Mouse (Mus musculus): ENCODE measurements at regions not wholly inside any gene's neighbourhood (a gene's known extent, or its start where the extent isn't known, plus 50 kb on each side); places are given as distances from the start of the nearest gene placed in this dataset.

GRCm38 (mm10) chr9:46544326-46544725, 224.5 kb upstream of the 4931429L15Rik start:
- 80% methylated on average over 3 of the region's 3 CpGs for WGBS

DNA sequence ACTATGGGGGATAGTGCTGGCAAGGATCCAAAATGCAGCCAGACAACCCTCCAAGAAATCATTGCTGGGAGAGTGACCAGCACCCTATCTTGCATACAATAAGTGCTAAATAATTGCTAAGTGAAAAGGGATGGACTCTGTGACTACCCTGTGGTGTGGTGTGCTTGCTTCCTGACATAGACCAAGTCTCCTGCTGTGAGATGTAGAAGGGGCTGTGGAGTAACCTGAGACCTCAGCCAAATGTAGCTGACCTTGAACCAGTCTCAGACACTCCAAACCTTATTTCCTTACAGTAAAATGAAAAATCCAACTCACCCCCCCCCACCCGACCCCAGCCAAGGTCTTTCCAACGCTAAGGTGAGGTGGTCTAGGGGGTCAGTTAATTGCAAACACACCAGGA, 221.2 kb upstream of the 4931429L15Rik start:
- 55% methylated on average over 2 of the region's 2 CpGs for WGBS
- Histone ChIP-seq H3K27me3 (no peaks in the 10 kb centered on the region), H3K36me3 (no peaks in the 10 kb centered on the region), H3K4me3 (no peak overlapping the region), H3K4me1 (no peaks in the 10 kb centered on the region), H3K27ac (no peak overlapping the region), H3K4me2 (no peak overlapping the region), H3K9ac (no peak overlapping the region), H3K9me3 (no peaks in the 10 kb centered on the region)
- ATAC-seq (ENCODE audit: borderline replicate concordance, extremely low read depth, low FRiP score, low TSS enrichment), result no peak

More at GRCm38 (mm10) chr9:46544326-46544725, 224.5 kb upstream of the 4931429L15Rik start:
- H3K4me1 ChIP-seq, result no peaks in the 10 kb centered on the region
- H3K27me3 ChIP-seq, result no peaks in the 10 kb centered on the region
- no peak for ATAC-seq (ENCODE audit: borderline replicate concordance, extremely low read depth, low FRiP score, low TSS enrichment)
- H3K27ac ChIP-seq, result no peak overlapping the region
- no peaks in the 10 kb centered on the region for H3K9me3 ChIP-seq
- no peak overlapping the region for H3K4me2 ChIP-seq
- H3K36me3 ChIP-seq, result no peaks in the 10 kb centered on the region
- no peak overlapping the region for H3K4me3 ChIP-seq
- no peak overlapping the region for H3K9ac ChIP-seq

DNA sequence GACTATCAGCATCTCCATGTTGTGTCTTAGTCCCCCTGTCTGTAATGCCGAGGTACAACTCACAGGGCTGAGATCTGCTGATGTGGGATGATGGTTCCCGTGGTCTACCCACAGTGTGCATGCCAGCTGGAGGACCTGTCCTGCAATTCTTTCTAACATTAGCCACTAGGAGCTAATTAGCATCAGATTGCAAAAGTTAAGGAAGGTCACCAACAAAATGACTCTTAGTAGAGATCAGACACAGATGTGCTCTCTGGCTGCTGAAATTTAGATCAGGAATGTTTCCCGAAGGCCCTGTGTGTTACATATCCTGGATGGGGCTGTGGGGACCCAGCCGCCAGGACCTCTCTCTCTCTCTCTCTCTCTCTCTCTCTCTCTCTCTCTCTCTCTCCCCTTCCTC, 218.8 kb upstream of the 4931429L15Rik start:
- no peaks in the 10 kb centered on the region for H3K4me1 ChIP-seq

DNA sequence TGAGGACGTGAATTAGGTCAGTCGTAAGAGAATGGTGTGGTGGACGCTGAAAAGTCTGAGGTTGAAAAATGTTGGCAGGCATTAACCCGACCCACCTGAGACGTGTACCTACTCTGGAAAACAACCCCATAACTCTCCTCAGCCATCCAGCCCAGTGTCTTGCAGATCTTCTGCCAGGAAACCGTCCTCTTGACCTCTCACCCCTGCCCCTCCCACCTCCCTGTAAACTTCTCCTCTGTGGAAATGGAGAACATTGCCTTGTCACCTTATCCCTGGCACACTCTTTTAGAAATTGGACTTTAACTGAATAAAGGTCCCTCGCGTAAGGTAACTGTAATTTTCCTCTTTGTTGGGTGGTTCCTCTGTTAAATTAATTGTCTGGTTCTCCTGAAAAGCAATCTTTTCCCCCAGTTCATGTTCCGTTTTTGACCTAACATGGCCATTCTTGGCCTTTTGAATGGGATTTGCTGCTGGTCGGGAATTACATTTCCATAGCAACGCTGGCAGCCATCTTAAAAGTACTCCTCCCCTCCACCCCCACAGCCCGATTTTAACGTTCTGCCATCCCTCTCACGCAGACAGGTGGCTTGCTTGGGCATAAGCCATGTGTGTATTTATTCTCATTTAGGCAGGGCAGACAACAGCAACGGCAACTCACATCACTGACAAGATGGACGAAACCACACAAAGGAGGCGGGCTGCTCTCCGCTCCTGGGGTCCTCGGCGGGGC, 196.8 kb upstream of the 4931429L15Rik start:
- no peaks in the 10 kb centered on the region for H3K36me3 ChIP-seq
- H3K9me3 ChIP-seq, result no peaks in the 10 kb centered on the region
- H3K4me1 ChIP-seq, result no peaks in the 10 kb centered on the region
- no peak for ATAC-seq (ENCODE audit: borderline replicate concordance, extremely low read depth, low FRiP score, low TSS enrichment)
- 80% methylated on average over 20 of the region's 20 CpGs for WGBS
- no peak overlapping the region for H3K4me2 ChIP-seq
- H3K9ac ChIP-seq, result no peak overlapping the region
- H3K4me3 ChIP-seq, result no peak overlapping the region
- no peak overlapping the region for H3K27ac ChIP-seq
- H3K27me3 ChIP-seq, result no peaks in the 10 kb centered on the region

More for the DNA sequence above, 218.8 kb upstream of the 4931429L15Rik start:
- H3K9me3 ChIP-seq, result no peaks in the 10 kb centered on the region
- H3K4me3 ChIP-seq, result no peak overlapping the region
- no peak overlapping the region for H3K4me2 ChIP-seq
- no peak for ATAC-seq (ENCODE audit: borderline replicate concordance, extremely low read depth, low FRiP score, low TSS enrichment)
- H3K9ac ChIP-seq, result no peak overlapping the region
- H3K36me3 ChIP-seq, result no peaks in the 10 kb centered on the region
- 67% methylated on average over 4 of the region's 4 CpGs for WGBS
- H3K27ac ChIP-seq, result no peak overlapping the region
- no peaks in the 10 kb centered on the region for H3K27me3 ChIP-seq

DNA sequence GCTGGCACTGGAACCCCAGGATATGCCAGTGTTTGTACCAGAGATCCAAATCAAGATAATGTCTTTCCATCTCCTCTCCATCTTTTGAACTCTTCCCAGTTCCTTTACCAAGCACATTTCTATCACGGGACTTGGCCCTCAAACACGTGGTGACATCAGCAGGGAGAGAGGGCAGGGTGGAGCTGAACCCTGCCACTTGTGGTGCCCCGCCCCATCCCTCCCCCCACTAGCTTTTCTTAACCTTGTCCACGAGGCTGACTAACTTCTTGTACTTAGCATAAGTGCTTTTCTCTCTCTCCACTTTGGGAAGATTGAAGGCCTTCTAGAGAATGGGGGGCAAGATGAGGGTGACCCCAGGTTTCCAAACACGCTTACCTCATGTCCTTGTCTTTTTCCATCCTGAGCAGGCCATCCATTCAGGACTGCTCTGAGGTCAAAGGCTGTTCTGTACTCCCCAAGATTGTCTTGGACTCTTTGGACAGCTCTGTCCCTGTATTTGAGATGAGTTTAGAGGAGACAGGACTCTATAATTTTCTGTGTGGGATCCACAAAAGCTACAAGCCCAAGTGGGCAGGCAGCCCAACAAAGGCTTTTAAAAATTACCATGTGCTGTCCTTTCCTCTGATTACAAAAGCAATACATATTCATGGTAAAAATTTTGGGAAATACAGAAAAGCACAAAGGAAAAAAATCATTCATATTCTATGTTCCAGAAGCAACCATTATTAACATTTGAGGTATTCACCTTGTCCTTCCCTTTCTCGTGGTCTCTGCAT, 192.7 kb upstream of the 4931429L15Rik start:
- 44% methylated on average over 6 of the region's 6 CpGs for WGBS
- Histone ChIP-seq H3K4me3 (no peak overlapping the region), H3K9me3 (no peaks in the 10 kb centered on the region), H3K4me2 (no peak overlapping the region), H3K27ac (no peak overlapping the region), H3K9ac (no peak overlapping the region), H3K4me1 (no peaks in the 10 kb centered on the region), H3K36me3 (no peaks in the 10 kb centered on the region), H3K27me3 (no peaks in the 10 kb centered on the region)
- ATAC-seq (ENCODE audit: borderline replicate concordance, extremely low read depth, low FRiP score, low TSS enrichment), result no peak

DNA sequence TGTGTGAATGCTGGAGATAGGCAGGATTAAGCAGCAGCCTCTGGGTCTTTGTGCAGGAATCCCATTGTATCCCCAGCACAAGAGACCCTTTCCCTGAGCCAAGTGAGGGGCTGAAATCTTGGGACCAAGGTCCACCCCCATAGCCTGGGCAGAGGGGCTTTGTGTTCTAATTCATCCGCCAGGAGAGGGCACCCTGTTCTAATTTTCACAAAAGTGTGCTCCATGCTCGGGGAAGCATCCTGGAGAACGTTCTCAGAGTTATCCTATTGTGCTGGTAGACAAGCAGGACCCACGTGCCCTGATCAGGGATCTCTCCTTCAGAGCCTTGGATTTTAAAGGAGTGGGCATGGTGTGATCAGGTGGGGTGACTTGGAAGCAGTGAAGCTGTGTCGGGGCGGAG, 191.5 kb upstream of the 4931429L15Rik start:
- 59% methylated on average over 6 of the region's 6 CpGs for WGBS
- Histone ChIP-seq H3K36me3 (no peaks in the 10 kb centered on the region), H3K4me2 (no peak overlapping the region), H3K9me3 (no peaks in the 10 kb centered on the region), H3K4me1 (no peaks in the 10 kb centered on the region), H3K27ac (no peak overlapping the region), H3K27me3 (no peaks in the 10 kb centered on the region), H3K4me3 (no peak overlapping the region), H3K9ac (no peak overlapping the region)
- ATAC-seq (ENCODE audit: borderline replicate concordance, extremely low read depth, low FRiP score, low TSS enrichment), result no peak

DNA sequence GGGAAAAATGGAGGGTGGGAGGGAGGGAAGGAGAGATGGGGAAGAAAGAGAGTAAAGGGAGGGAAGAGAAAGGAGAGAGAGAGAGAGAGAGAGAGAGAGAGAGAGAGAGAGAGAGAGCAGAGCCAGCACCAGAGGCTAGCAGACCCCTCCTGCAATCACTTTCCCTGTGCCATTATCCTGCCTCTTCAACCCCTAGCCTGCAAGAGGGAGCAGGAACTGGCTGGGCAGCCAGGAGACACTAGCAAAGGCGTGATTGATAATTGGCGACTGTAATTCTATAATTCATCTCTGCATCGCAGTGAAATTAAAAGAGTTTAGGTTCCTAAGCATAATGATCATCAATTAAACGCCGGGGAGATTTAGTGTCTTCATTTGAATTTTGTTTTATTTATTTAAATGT, 190.1 kb upstream of the 4931429L15Rik start:
- H3K4me3 ChIP-seq, result no peak overlapping the region
- H3K4me1 ChIP-seq, result no peaks in the 10 kb centered on the region
- ATAC-seq (ENCODE audit: borderline replicate concordance, extremely low read depth, low FRiP score, low TSS enrichment), result no peak
- H3K4me2 ChIP-seq, result no peak overlapping the region
- H3K36me3 ChIP-seq, result no peaks in the 10 kb centered on the region
- H3K27me3 ChIP-seq, result no peaks in the 10 kb centered on the region
- H3K9ac ChIP-seq, result no peak overlapping the region
- no peak overlapping the region for H3K27ac ChIP-seq
- H3K9me3 ChIP-seq, result no peaks in the 10 kb centered on the region
- 46% methylated on average over 5 of the region's 5 CpGs for WGBS

DNA sequence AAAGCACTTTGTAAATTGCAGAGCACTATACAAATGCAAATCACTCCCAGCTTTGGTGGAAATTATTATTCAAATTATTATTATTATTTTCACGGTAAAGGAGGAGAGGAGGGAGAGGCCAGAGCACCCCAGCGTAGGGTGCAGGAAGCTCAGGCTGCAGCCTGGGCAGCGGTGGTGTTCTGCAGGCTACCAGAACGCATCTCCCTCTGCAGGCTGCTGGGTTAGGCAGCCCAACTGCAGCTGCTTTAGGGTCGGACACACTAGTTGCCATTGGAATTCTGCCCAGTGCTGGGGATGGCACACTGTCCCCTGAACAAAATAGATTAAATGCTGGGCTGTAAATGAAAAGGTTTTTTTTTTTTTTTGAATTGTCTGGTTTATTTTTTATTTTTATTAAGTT, 189.7 kb upstream of the 4931429L15Rik start:
- Histone ChIP-seq H3K4me3 (no peak overlapping the region), H3K9me3 (no peaks in the 10 kb centered on the region), H3K27ac (no peak overlapping the region), H3K4me2 (no peak overlapping the region), H3K4me1 (no peaks in the 10 kb centered on the region), H3K27me3 (no peaks in the 10 kb centered on the region), H3K36me3 (no peaks in the 10 kb centered on the region), H3K9ac (no peak overlapping the region)
- no peak for ATAC-seq (ENCODE audit: borderline replicate concordance, extremely low read depth, low FRiP score, low TSS enrichment)
- WGBS, result 20% methylated on average over 5 of the region's 5 CpGs

GRCm38 (mm10) chr9:46507036-46507435, 187.2 kb upstream of the 4931429L15Rik start:
- Histone ChIP-seq H3K4me2 (no peak overlapping the region), H3K27me3 (no peaks in the 10 kb centered on the region), H3K9me3 (no peaks in the 10 kb centered on the region), H3K4me3 (no peak overlapping the region), H3K36me3 (no peaks in the 10 kb centered on the region), H3K4me1 (no peaks in the 10 kb centered on the region), H3K27ac (no peak overlapping the region), H3K9ac (no peak overlapping the region)
- no peak for ATAC-seq (ENCODE audit: borderline replicate concordance, extremely low read depth, low FRiP score, low TSS enrichment)
- WGBS, result 86% methylated on average over 4 of the region's 4 CpGs

DNA sequence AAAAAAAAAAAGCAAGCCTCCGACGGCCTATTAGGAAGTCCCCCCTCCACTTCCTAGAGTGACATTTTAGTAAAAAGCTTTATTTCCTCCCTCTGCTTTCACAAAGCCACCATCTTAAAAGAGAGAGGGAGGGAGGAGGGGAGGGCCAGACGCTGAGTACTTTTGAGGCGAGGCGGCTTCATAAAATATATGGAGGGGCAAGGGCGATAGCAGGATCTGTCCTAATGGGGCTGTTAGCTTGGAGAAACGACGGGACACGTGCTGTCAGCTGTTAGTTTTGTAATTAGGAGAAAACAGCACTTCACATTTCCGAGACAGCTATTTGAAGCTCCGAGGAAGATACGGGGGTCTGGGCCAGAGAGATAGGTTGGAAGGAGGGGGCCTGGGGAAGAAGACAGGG, 184.8 kb upstream of the 4931429L15Rik start:
- no peak for ATAC-seq (ENCODE audit: borderline replicate concordance, extremely low read depth, low FRiP score, low TSS enrichment)
- H3K9ac ChIP-seq, result no peak overlapping the region
- no peaks in the 10 kb centered on the region for H3K9me3 ChIP-seq
- H3K4me2 ChIP-seq, result no peak overlapping the region
- no peak overlapping the region for H3K4me3 ChIP-seq
- 52% methylated on average over 12 of the region's 12 CpGs for WGBS
- no peaks in the 10 kb centered on the region for H3K4me1 ChIP-seq
- H3K36me3 ChIP-seq, result no peaks in the 10 kb centered on the region
- H3K27ac ChIP-seq, result no peak overlapping the region
- no peaks in the 10 kb centered on the region for H3K27me3 ChIP-seq

DNA sequence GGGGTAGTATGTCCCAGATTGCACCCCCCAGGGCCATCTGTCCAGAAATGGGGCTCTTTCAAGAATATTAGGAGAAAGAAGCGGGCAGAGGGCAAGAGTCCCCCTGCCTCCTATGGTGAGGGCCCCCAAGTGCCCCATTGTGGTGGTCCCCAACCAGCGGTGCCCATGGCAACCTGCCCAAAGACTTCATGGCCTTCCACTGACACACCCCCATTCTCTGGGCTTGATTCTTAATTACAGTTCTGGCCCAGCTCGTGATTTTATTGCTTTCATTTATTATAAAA, 184.3 kb upstream of the 4931429L15Rik start:
- Histone ChIP-seq H3K9me3 (no peaks in the 10 kb centered on the region), H3K4me1 (no peaks in the 10 kb centered on the region), H3K4me2 (no peak overlapping the region), H3K36me3 (no peaks in the 10 kb centered on the region), H3K9ac (no peak overlapping the region), H3K4me3 (no peak overlapping the region), H3K27ac (no peak overlapping the region), H3K27me3 (no peaks in the 10 kb centered on the region)
- 70% methylated on average over 3 of the region's 3 CpGs for WGBS
- no peak for ATAC-seq (ENCODE audit: borderline replicate concordance, extremely low read depth, low FRiP score, low TSS enrichment)

DNA sequence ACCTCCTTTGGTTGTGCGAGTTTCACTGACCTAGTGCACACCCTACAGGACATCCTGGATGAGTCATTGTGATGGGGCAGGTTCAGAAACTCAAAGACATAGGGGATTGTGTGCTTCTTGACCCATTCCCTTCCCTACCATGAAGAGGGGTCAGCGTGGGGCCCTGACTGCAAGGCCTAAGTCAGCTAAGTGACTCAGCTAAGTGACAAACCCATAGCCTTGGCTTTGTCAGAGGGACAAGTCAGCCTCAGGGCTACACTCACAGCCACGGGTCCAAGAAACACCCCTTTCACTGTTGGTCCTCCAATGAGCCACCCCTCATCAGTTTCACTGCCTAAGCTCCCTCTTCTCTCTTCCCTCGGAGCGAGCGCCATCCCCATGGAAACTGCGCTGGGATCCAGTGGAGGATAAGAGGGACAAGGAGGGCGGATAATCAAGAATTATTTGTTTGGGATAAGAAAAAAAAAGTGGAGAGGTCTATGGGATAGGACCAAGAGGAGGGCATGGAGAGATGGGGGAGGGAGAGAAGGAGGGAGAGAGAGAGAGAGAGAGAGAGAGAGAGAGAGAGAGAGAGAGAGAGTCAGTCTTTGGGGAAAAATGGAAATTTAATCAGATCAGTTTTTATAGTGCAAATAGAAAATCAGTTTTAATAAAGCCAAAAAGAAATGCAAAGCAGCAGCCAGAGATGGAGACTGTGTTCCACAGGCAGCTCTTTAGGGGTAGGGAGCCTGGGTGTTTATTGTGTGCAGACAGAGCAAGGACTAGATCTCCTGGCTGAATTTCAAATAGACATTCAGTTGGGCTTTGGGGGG, 183.7 kb upstream of the 4931429L15Rik start:
- Histone ChIP-seq H3K4me3 (no peak overlapping the region), H3K27ac (no peak overlapping the region), H3K36me3 (no peaks in the 10 kb centered on the region), H3K4me1 (no peaks in the 10 kb centered on the region), H3K4me2 (no peak overlapping the region), H3K9ac (no peak overlapping the region), H3K27me3 (no peaks in the 10 kb centered on the region), H3K9me3 (no peaks in the 10 kb centered on the region)
- 67% methylated on average over 8 of the region's 8 CpGs for WGBS
- no peak for ATAC-seq (ENCODE audit: borderline replicate concordance, extremely low read depth, low FRiP score, low TSS enrichment)

Measured in lung, embryonic 15.5 days (tissue).